Mouse (Mus musculus) stomach, postnatal 0 days (tissue): ENCODE results near the gene Klhl11.

Experiments
- CTCF ChIP-seq: IDR thresholded peaks from 2 replicates; pipeline ENCODE4 v1.5.1; 2016; ENCODE audit warnings: antibody characterized with exemption, low read depth, mild to moderate bottlenecking, moderate library complexity
- EP300 ChIP-seq: optimal IDR thresholded peaks from 2 replicates; pipeline ENCODE3; 2016; ENCODE audit warnings: antibody characterized with exemption

DNA sequence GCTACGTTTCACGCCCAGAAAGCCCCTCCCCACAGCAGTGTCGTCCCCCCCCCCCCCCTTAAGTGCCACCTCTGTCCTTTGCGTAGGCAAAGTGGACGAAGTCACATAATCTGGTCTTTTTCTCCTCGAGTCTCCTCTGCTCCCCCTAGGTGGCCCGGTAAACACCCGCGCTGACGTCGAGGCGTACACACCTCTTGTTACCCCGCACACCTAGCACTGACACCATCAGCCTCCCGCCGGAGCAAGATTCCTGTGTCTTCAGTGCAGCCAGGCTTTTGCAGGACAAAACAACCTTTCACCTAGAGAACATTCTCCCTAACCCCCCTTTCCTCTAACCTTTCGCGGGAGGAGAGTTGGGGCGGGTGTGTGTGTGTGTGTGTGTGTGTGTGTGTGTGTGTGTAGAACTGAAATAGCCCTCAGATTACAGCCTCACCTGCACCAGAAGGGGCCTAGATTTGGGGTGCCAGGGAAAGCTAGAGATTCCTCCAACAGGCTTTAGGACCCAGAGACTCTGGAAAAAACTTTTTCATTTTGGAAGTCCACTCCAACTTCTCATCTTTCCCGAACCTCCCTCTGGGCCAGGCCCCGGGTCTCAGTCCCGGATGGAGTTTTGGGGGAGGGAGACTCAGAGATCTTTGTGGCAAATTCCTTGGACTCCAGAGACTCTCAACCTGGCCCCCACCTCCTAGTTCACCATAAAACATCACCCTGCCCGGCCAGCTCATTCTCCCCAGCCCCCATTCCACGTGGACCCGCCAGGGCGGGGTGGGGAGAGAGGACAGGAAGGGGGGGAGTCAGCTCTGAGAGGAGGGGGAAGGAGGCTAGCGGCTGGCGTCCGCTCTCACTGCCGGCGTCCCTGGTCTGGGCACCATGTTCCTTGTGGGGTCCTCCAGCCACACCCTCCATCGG is 57.4 kb downstream of the Klhl11 start, which contains the start of gene Fkbp10:
- TF ChIP-seq CTCF (no peak; the same call in none of the 2 replicates), EP300 (peak; percentile 54)
